Mouse (Mus musculus) testis, adult 2 months (tissue): ENCODE measurements at regions not wholly inside any gene's neighbourhood (a gene's known extent, or its start where the extent isn't known, plus 50 kb on each side); places are given as distances from the start of the nearest gene placed in this dataset.

Experiments
- CTCF ChIP-seq: fragments of 200-500 bp; IDR thresholded peaks from 2 replicates; pipeline ENCODE4 v1.5.1; 2012; ENCODE audit warnings: low read depth, mild to moderate bottlenecking, inconsistent platforms, low read length, moderate library complexity; ENCODE audit not compliant: control insufficient read depth, insufficient read depth, insufficient replicate concordance
- POLR2A ChIP-seq: fragments of 200-500 bp; IDR thresholded peaks from 2 replicates; pipeline ENCODE4 v1.6.1; 2012; ENCODE audit warnings: low read depth, mild to moderate bottlenecking, inconsistent platforms, low read length, moderate library complexity; ENCODE audit not compliant: control insufficient read depth

GRCm38 (mm10) chr12:5464250-5464899 lies 88.9 kb upstream of the Klhl29 start:
- TF ChIP-seq CTCF = no peak
- no peak for TF ChIP-seq POLR2A
